Mouse (Mus musculus) E14TG2a.4 (cell line): ENCODE measurements at regions not wholly inside any gene's neighbourhood (a gene's known extent, or its start where the extent isn't known, plus 50 kb on each side); places are given as distances from the start of the nearest gene placed in this dataset.

ENCODE experiments used
- H3K27me3 ChIP-seq: 2 replicates; pipeline ENCODE4 v1.6.1; 2014; ENCODE audit warnings: low read length, control low read depth; ENCODE audit not compliant: insufficient read depth
- H3K36me3 ChIP-seq: 2 replicates; pipeline ENCODE4 v1.6.1; 2014; ENCODE audit warnings: low read length, control low read depth; ENCODE audit not compliant: insufficient read depth
- H3K4me1 ChIP-seq: replicated peaks from 2 replicates; pipeline ENCODE4 v1.6.1; 2014; ENCODE audit warnings: low read depth, low read length, control low read depth
- H3K4me3 ChIP-seq: replicated peaks from 2 replicates; pipeline ENCODE4 v1.5.1; 2014; ENCODE audit warnings: mild to moderate bottlenecking, low read length
- H3K9me3 ChIP-seq: 2 replicates; pipeline ENCODE4 v1.6.1; 2014; ENCODE audit warnings: low read length, control low read depth
- CTCF ChIP-seq: conservative IDR thresholded peaks from 2 replicates; pipeline ENCODE4 v1.5.1; 2014; ENCODE audit warnings: low read length
- NANOG ChIP-seq: IDR thresholded peaks from 2 replicates; pipeline ENCODE4 v1.6.1; 2014; ENCODE audit warnings: borderline replicate concordance, low read length, mixed read lengths
- POU5F1 ChIP-seq: IDR thresholded peaks from 2 replicates; pipeline ENCODE4 v1.6.1; 2014; ENCODE audit warnings: low read length, borderline replicate concordance

GRCm38 (mm10) chr11:95198196-95198595 is 52.1 kb upstream of the Dlx4 start:
- no peak for TF ChIP-seq POU5F1
- TF ChIP-seq NANOG = no peak
- TF ChIP-seq CTCF = no peak
- peaks cover 30% of the 10 kb centered on the region for H3K4me1 ChIP-seq
- peaks cover 99% of the 10 kb centered on the region for H3K27me3 ChIP-seq
- H3K4me3 ChIP-seq = no peak overlapping the region
- H3K9me3 ChIP-seq = no peaks in the 10 kb centered on the region
- H3K36me3 ChIP-seq = no peaks in the 10 kb centered on the region

DNA sequence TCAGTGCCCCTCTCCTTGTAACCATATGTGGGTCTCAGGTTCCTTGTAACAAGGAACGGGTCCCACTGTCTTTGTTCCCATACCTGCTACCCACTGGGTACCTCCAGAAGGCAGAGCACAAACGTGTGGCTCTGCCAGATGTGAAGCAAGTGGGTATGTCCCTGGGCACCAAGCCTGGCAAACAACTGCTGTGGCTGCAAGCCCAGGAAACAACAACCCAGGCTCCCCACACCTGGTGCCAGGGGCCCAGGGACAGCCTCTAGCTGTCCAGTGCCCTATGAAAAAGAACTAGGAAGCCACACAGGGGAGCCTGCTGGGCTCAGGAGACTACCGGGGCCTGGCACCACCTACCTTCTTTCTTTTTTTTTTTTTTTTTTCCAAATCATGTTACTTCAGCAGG is 54.9 kb upstream of the Dlx4 start:
- Histone ChIP-seq H3K9me3 (no peaks in the 10 kb centered on the region), H3K27me3 (peaks cover 98% of the 10 kb centered on the region), H3K36me3 (no peaks in the 10 kb centered on the region), H3K4me3 (no peak overlapping the region), H3K4me1 (peaks cover 40% of the 10 kb centered on the region)
- TF ChIP-seq NANOG = no peak
- no peak for TF ChIP-seq CTCF
- TF ChIP-seq POU5F1 = no peak

- no peaks in the 10 kb centered on the region for H3K36me3 ChIP-seq
- peaks cover 29% of the 10 kb centered on the region for H3K27me3 ChIP-seq
- peaks cover 51% of the 10 kb centered on the region for H3K4me1 ChIP-seq
- peak overlapping the region; percentile 54 for H3K4me3 ChIP-seq
- no peaks in the 10 kb centered on the region for H3K9me3 ChIP-seq
- TF ChIP-seq CTCF (no peak), NANOG (no peak), POU5F1 (no peak)
Measured at GRCm38 (mm10) chr11:95210185-95211030, 50.9 kb upstream of the Tac4 start.

GRCm38 (mm10) chr11:95211031-95211425 is 50.3 kb upstream of the Tac4 start:
- Histone ChIP-seq H3K4me1 (peaks cover 53% of the 10 kb centered on the region), H3K9me3 (no peaks in the 10 kb centered on the region), H3K4me3 (peak overlapping the region; percentile 54), H3K27me3 (peaks cover 28% of the 10 kb centered on the region), H3K36me3 (no peaks in the 10 kb centered on the region)
- TF ChIP-seq NANOG (no peak), POU5F1 (no peak), CTCF (no peak)
